Mouse (Mus musculus) kidney, postnatal 0 days (tissue): ENCODE results near the gene Tbrg4. TPM values are rescaled to one million over a fixed set of nuclear protein-coding genes. Genes with fewer than 3 reads are reported as not detected.

Experiments
- ATAC-seq: fragments of 200-750 bp; cut with Nextera tagmentation; replicated peaks from 2 replicates; pipeline ENCODE4 v1.8.0; 2017; ENCODE audit warnings: low read depth, moderate number of reproducible peaks, moderate TSS enrichment, moderate library complexity; ENCODE audit not compliant: low FRiP score
- DNase-seq: peaks from one replicate; pipeline ENCODE4 v3.0.0-alpha.2; 2016; ENCODE audit warnings: low spot score
- H3K27ac ChIP-seq: fragments of 300-500 bp; sonication (generic); 2 replicates; pipeline ENCODE4 v1.5.1; 2014; ENCODE audit warnings: mild to moderate bottlenecking
- H3K27me3 ChIP-seq: fragments of 300-500 bp; sonication (generic); 2 replicates; pipeline ENCODE4 v1.6.1; 2014; ENCODE audit warnings: low read length, mixed read lengths; ENCODE audit not compliant: insufficient read depth
- H3K36me3 ChIP-seq: fragments of 300-500 bp; sonication (generic); 2 replicates; pipeline ENCODE4 v1.6.1; 2014; ENCODE audit warnings: low read length, mixed read lengths; ENCODE audit not compliant: insufficient read depth
- H3K4me1 ChIP-seq: fragments of 300-500 bp; sonication (generic); replicated peaks from 2 replicates; pipeline ENCODE4 v1.6.1; 2014; ENCODE audit warnings: antibody characterized with exemption, low read length, mixed read lengths; ENCODE audit not compliant: insufficient read depth
- H3K4me2 ChIP-seq: fragments of 300-500 bp; sonication (generic); 2 replicates; pipeline ENCODE4 v1.6.1; 2014; ENCODE audit warnings: mild to moderate bottlenecking, low read length, moderate library complexity, mixed read lengths
- H3K4me3 ChIP-seq: fragments of 300-500 bp; sonication (generic); replicated peaks from 2 replicates; pipeline ENCODE4 v1.5.1; 2014; ENCODE audit warnings: low read depth, low read length
- H3K9ac ChIP-seq: fragments of 300-500 bp; sonication (generic); 2 replicates; pipeline ENCODE4 v1.6.1; 2014; ENCODE audit warnings: low read depth, low read length
- H3K9me3 ChIP-seq: fragments of 300-500 bp; sonication (generic); replicated peaks from 2 replicates; pipeline ENCODE4 v1.6.1; 2016; ENCODE audit warnings: low read length, inconsistent platforms, mixed read lengths
- CTCF ChIP-seq: IDR thresholded peaks from 2 replicates; pipeline ENCODE4 v1.5.1; 2016; ENCODE audit warnings: antibody characterized with exemption, low read depth, mild to moderate bottlenecking, moderate library complexity
- WGBS: fragments of 180-500 bp; shearing (Covaris S2); extraction: QIAGEN DNeasy Blood & Tissue Kit; methylation state at CpG from one replicate; pipeline ENCODE4 v1.1.7; 2014; 5-methylcytosine and 5-hydroxymethylcytosine counted together
- polyA plus RNA-seq: library from polyadenylated mRNA; unstranded; fragments of >200 nt; fragmentation: Nextera tagmentation; extraction: Ambion mirVana; gene quantifications from 2 replicates; pipeline ENCODE4 v1.2.1, GENCODE M21; 2015

Tbrg4 gene
- polyA plus RNA-seq, result 32.2 and 34.5 TPM in 2 replicates

DNA sequence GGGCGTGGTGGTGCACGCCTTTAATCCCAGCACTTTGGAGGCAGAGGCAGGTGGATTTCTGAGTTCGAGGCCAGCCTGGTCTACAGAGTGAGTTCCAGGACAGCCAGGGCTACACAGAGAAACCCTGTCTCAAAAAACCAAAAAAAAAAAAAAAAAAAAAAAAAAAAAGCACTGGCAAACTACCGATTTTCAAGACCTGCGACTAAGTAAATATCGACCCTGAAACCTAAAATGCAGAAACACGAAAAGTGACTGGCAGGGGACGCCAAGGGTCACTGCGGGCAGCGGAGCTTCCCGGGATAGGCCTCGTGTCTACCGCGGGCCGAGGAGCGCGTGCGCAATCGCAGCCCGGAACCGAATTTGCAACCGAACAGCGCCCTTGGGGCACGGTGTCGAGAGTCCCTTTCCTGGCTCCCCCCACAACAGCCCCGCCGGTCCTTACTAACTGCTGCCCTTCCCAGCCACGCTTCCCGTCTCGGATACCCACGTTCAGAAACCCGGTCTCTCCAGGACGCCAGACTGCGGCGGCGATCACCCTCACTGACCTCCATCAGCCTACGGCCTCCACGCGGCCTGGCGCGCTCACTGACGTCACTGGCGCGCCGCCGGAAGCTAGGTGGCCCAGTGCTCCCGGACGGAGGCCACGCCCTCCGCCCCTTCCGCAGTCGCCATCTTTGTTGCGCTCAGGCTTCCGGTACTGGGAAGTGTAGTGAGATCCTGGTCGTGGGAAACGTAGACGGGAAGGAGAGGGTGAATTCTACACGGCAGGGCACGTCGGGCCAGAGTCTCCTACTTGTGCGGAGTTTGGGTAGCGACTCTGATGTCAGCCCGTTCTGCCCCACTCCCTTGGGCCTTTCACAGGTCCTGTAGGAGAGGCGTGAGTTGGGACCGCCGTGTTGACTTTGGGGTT, at the start of gene Tbrg4:
Gene Tbrg4 (minus strand): TSS at position 590 of the 910 bp plus-strand sequence.
- Histone ChIP-seq H3K36me3 (peaks cover 33% of the 10 kb centered on the region), H3K4me2 (peak within 1 kb of the TSS; percentile 83), H3K9ac (peak within 1 kb of the TSS; percentile 73), H3K4me3 (peak within 1 kb of the TSS; percentile 87), H3K27ac (peak within 1 kb of the TSS; percentile 92), H3K4me1 (peaks cover 9% of the 10 kb centered on the region; the same call in 1 of the 2 replicates), H3K9me3 (no peaks in the 10 kb centered on the region), H3K27me3 (no peaks in the 10 kb centered on the region)
- under 1% methylated on average over 65 of the region's 66 CpGs for WGBS
- TF ChIP-seq CTCF, result no peak
- DNase-seq, result peak; percentile 96
- peak; percentile 92 for ATAC-seq

DNA sequence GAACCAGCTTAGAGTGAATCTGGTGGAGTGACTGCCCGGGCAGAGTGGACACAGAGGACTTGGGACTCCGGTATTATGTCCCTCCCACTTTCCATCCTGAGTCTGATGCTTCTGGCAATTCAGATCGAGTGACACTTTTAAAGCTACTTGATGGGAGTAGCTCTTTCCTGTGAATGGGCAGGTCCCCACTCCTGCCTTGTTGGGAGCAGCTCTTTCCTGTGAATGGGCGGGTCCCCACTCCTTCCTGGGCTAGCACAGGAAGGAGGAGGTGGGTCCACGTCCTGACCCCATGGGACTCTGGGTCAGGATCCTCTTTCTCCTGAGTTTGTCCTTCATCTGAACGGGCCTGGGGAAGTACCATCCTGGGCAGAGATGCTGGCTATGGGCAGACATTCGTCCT, 49.5 kb upstream of the Tbrg4 start:
- Histone ChIP-seq H3K4me2 (no peak overlapping the region), H3K27me3 (no peaks in the 10 kb centered on the region), H3K36me3 (no peaks in the 10 kb centered on the region), H3K9ac (no peak overlapping the region), H3K4me3 (no peak overlapping the region), H3K27ac (no peak overlapping the region), H3K4me1 (no peaks in the 10 kb centered on the region), H3K9me3 (no peaks in the 10 kb centered on the region)
- TF ChIP-seq CTCF, result no peak
- WGBS, result 43% methylated on average over 7 of the region's 7 CpGs
- peak; percentile 49 for DNase-seq
- ATAC-seq, result no peak

DNA sequence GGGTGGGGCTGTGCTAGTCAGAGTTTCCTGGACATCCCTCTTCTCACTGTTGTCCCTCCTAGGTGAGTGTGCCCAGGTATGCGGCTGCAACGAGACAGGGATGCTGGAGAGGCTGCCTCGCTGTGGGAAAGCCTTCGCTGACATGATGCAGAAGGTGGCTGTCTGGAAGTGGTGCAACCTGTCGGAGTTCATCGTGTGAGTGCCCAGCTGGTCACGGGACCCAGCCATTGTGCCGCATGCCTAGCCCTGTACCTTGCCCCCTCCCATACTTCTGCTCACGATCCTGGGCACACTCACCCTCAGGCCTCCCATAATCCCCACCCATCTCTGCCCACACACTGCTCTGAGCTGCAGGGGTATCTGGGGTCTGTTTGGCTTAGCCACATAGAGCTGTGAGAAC, 48.8 kb upstream of the Tbrg4 start:
- Histone ChIP-seq H3K27me3 (no peaks in the 10 kb centered on the region), H3K36me3 (no peaks in the 10 kb centered on the region), H3K4me3 (no peak overlapping the region), H3K9ac (no peak overlapping the region), H3K4me2 (no peak overlapping the region), H3K9me3 (no peaks in the 10 kb centered on the region), H3K4me1 (no peaks in the 10 kb centered on the region), H3K27ac (no peak overlapping the region)
- WGBS, result 78% methylated on average over 9 of the region's 9 CpGs
- no peak for ATAC-seq
- no peak for TF ChIP-seq CTCF
- no peak for DNase-seq

GRCm38 (mm10) chr11:6670826-6671225, 45.0 kb upstream of the Tbrg4 start:
- H3K9me3 ChIP-seq, result no peaks in the 10 kb centered on the region; the same call in 1 of the 2 replicates
- no peak overlapping the region for H3K4me2 ChIP-seq
- H3K9ac ChIP-seq, result no peak overlapping the region
- DNase-seq (no peak), ATAC-seq (no peak)
- no peak for TF ChIP-seq CTCF
- H3K36me3 ChIP-seq, result no peaks in the 10 kb centered on the region
- H3K4me3 ChIP-seq, result no peak overlapping the region
- no peaks in the 10 kb centered on the region for H3K27me3 ChIP-seq
- H3K27ac ChIP-seq, result no peak overlapping the region
- WGBS, result 85% methylated on average over 4 of the region's 4 CpGs
- H3K4me1 ChIP-seq, result no peaks in the 10 kb centered on the region; the same call in 1 of the 2 replicates

DNA sequence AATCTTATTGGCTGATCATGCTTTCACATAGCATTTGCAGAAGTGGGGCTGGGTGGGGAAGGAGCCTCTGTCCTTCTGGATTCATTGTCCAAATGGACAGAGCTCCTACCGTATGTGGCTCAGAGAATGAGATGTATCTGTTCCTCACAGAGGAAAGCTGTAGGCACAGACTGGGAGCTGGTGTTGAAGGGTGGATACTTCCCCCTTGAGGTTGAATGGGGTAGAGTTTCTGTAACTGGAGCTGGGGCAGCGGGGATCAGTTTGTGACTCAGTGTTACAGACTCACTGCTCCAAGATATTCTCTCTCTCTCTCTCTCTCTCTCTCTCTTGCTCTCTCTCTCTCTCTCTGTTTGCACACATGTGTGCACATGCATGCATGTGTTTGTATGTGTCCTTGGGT, 44.2 kb upstream of the Tbrg4 start:
- DNase-seq (peak; percentile 37), ATAC-seq (no peak)
- no peaks in the 10 kb centered on the region for H3K27me3 ChIP-seq
- no peaks in the 10 kb centered on the region; the same call in 1 of the 2 replicates for H3K4me1 ChIP-seq
- H3K27ac ChIP-seq, result no peak overlapping the region
- no peak overlapping the region for H3K9ac ChIP-seq
- TF ChIP-seq CTCF, result peak; percentile 51; the same call in 1 of the 2 replicates
- no peak overlapping the region for H3K4me3 ChIP-seq
- H3K9me3 ChIP-seq, result no peaks in the 10 kb centered on the region; the same call in 1 of the 2 replicates
- H3K4me2 ChIP-seq, result no peak overlapping the region
- WGBS, result 36% methylated on average over 2 of the region's 2 CpGs
- H3K36me3 ChIP-seq, result no peaks in the 10 kb centered on the region

- no peak overlapping the region for H3K4me2 ChIP-seq
- no peak for TF ChIP-seq CTCF
- H3K9ac ChIP-seq, result no peak overlapping the region
- no peak overlapping the region for H3K4me3 ChIP-seq
- no peaks in the 10 kb centered on the region for H3K36me3 ChIP-seq
- H3K9me3 ChIP-seq, result no peaks in the 10 kb centered on the region; the same call in 1 of the 2 replicates
- no peak for ATAC-seq
- 46% methylated on average over 9 of the region's 9 CpGs for WGBS
- H3K27me3 ChIP-seq, result no peaks in the 10 kb centered on the region
- no peaks in the 10 kb centered on the region; the same call in 1 of the 2 replicates for H3K4me1 ChIP-seq
- no peak overlapping the region for H3K27ac ChIP-seq
- peak; percentile 28 for DNase-seq
Observed at GRCm38 (mm10) chr11:6669041-6669440, 43.2 kb upstream of the Tbrg4 start.
